Mouse (Mus musculus) liver, postnatal 0 days (tissue): ENCODE measurements at regions not wholly inside any gene's neighbourhood (a gene's known extent, or its start where the extent isn't known, plus 50 kb on each side); places are given as distances from the start of the nearest gene placed in this dataset.

Experiments used
- CTCF ChIP-seq: sonication (generic); IDR thresholded peaks from 2 replicates; pipeline ENCODE4 v1.5.1; 2016; ENCODE audit warnings: antibody characterized with exemption, low read depth
- EP300 ChIP-seq: IDR thresholded peaks from 2 replicates; pipeline ENCODE4 v1.6.1; 2016; ENCODE audit warnings: antibody characterized with exemption, low read depth, mild to moderate bottlenecking

GRCm38 (mm10) chr13:51939262-51939661 lies 92.8 kb downstream of the Gadd45g start:
- TF ChIP-seq EP300 = no peak
- TF ChIP-seq CTCF = no peak
